8 mouse cellular contexts compared by ENCODE assay signal in genomic region chr11:62549782-62550181, GRCm38 (mm10). TPM values are rescaled to one million over a fixed set of nuclear protein-coding genes. Genes with fewer than 3 reads are reported as not detected.
DNase-seq lines count a peak whose midpoint lies in the region; ATAC-seq lines count a peak whose summit lies in the region.

No protein-coding gene starts in this region.

- no peaks in the 10 kb centered on the region for H3K27me3 ChIP-seq in intestine, embryonic 14.5 days (replicated peaks; ENCODE audit: control insufficient read depth, insufficient read depth, low read length)
- no peaks in the 10 kb centered on the region for H3K27me3 ChIP-seq in splenic B cell, adult 2 months (ENCODE audit: control insufficient read depth, insufficient read depth, low read length, poor library complexity, severe bottlenecking)

- 11% methylated on average over 5 of the region's 5 CpGs for WGBS in intestine, embryonic 14.5 days

- no peak for ATAC-seq in intestine, embryonic 14.5 days (replicated peaks; ENCODE audit: low FRiP score, low TSS enrichment, low read depth)
- ATAC-seq in megakaryocyte progenitor cell, adult 5-6 weeks (replicated peaks; ENCODE audit: poor library complexity): peak; percentile 27; the same call in 1 of the 2 replicates

- peak overlapping the region; percentile 72 for H3K4me3 ChIP-seq in intestine, embryonic 14.5 days (ENCODE audit: low read depth, low read length)

- H3K27ac ChIP-seq in intestine, embryonic 14.5 days (ENCODE audit: low read depth): peak overlapping the region; percentile 98

- peaks cover 20% of the 10 kb centered on the region for H3K4me1 ChIP-seq in intestine, embryonic 14.5 days (replicated peaks; ENCODE audit: control insufficient read depth, insufficient read depth, low read length)

- intact Hi-C loops in left cerebral cortex, postnatal 25 days (cut with DNase I): loop anchor here (1.0 to 2.0 kb wide), 2 partner anchors 11 to 25 kb away; partner anchors contain the start of gene Trpv2

- H3K36me3 ChIP-seq in intestine, embryonic 14.5 days (ENCODE audit: control insufficient read depth, insufficient read depth, low read length): peaks cover 19% of the 10 kb centered on the region
- peaks cover 10% of the 10 kb centered on the region for H3K36me3 ChIP-seq in splenic B cell, adult 2 months (ENCODE audit: control insufficient read depth, insufficient read depth, low read length, poor library complexity, severe bottlenecking)

- peak overlapping the region; percentile 97 for H3K9ac ChIP-seq in intestine, embryonic 14.5 days (ENCODE audit: low read length)

- DNase-seq in urinary bladder, postnatal 14 days (ENCODE audit: low spot score): peak; percentile 81
- no peak for DNase-seq in urinary bladder, postnatal 10 days (ENCODE audit: low spot score)
- peak; percentile 72 to 84 for DNase-seq in cerebellum, postnatal 25 days
- DNase-seq in gastrocnemius, postnatal 25 days: peak; percentile 78
- no peak for DNase-seq in intestine, embryonic 14.5 days (ENCODE audit: low spot score)
- peak; percentile 35 to 56 for DNase-seq in left cerebral cortex, postnatal 25 days (ENCODE audit: low spot score in 2 of 2)
- peak; percentile 64 for DNase-seq in splenic B cell, adult 2 months (ENCODE audit: low read depth, low spot score)

- no peaks in the 10 kb centered on the region for H3K9me3 ChIP-seq in intestine, embryonic 14.5 days (ENCODE audit: control insufficient read depth, low read length)

- peak overlapping the region; percentile 98 for H3K4me2 ChIP-seq in intestine, embryonic 14.5 days (ENCODE audit: low read length)

RNA-seq across cellular contexts. Expression of gene Ubb, which starts 1.2 kb away (rescaled TPM):
- 100 to 1,000 TPM; 692 to 747 TPM for total RNA-seq in gastrocnemius, postnatal 25 days (2021)
- 2,820 and 3,158 TPM in 2 replicates for polyA plus RNA-seq in intestine, embryonic 14.5 days (2014; fragmentation: Nextera tagmentation; extraction: Ambion mirVana)
- total RNA-seq in left cerebral cortex, postnatal 25 days (2021): 1,000 to 10,000 TPM; 1,728 to 1,830 TPM
- 1,569 and 1,579 TPM in 2 replicates for total RNA-seq in megakaryocyte progenitor cell, adult 5-6 weeks (2015)
- 1,004 and 1,153 TPM in 2 replicates for total RNA-seq in megakaryocyte progenitor cell, adult 5-6 weeks (2017)

RNA-seq across cellular contexts. Expression of gene Cenpv, which starts 10.7 kb away (rescaled TPM):
- 10 to 100 TPM; 18.9 to 24.0 TPM for total RNA-seq in gastrocnemius, postnatal 25 days (2021)
- 31.1 and 44.9 TPM in 2 replicates for polyA plus RNA-seq in intestine, embryonic 14.5 days (2014; fragmentation: Nextera tagmentation; extraction: Ambion mirVana)
- 10 to 100 TPM; 41.4 to 44.3 TPM for total RNA-seq in left cerebral cortex, postnatal 25 days (2021)
- 44.5 and 46.9 TPM in 2 replicates for total RNA-seq in megakaryocyte progenitor cell, adult 5-6 weeks (2015)
- total RNA-seq in megakaryocyte progenitor cell, adult 5-6 weeks (2017): 13.6 and 25.4 TPM in 2 replicates

RNA-seq across cellular contexts. Expression of gene Trpv2, which starts 24.5 kb away (rescaled TPM):
- 1 to 10 TPM in 1 of 2 experiments, under 1 TPM in 1; 0.97 to 1.5 TPM for total RNA-seq in gastrocnemius, postnatal 25 days (2021)
- polyA plus RNA-seq in intestine, embryonic 14.5 days (2014; fragmentation: Nextera tagmentation; extraction: Ambion mirVana): 11.6 and 12.4 TPM in 2 replicates
- total RNA-seq in left cerebral cortex, postnatal 25 days (2021): 10 to 100 TPM; 16.6 to 18.7 TPM
- total RNA-seq in megakaryocyte progenitor cell, adult 5-6 weeks (2015): 9.0 and 13.9 TPM in 2 replicates
- total RNA-seq in megakaryocyte progenitor cell, adult 5-6 weeks (2017): 10.5 and 12.9 TPM in 2 replicates

Comparison
In these comparisons a context has a peak if more than half of its experiments do, and no peak if none do; other contexts are left out.
1. DNase-seq: peak in urinary bladder, postnatal 14 days (single experiment), cerebellum, postnatal 25 days (2 of 2), gastrocnemius, postnatal 25 days (single experiment), left cerebral cortex, postnatal 25 days (2 of 2) and splenic B cell, adult 2 months (single experiment); none in urinary bladder, postnatal 10 days (single experiment) and intestine, embryonic 14.5 days (single experiment).